Mouse (Mus musculus) midbrain, postnatal 0 days (tissue): ENCODE results near the gene Adarb2. TPM values are rescaled to one million over a fixed set of nuclear protein-coding genes. Genes with fewer than 3 reads are reported as not detected.

ENCODE experiments used
- ATAC-seq: fragments of 200-750 bp; cut with Nextera tagmentation; 2 replicates; pipeline ENCODE4 v1.8.0; 2017; ENCODE audit warnings: moderate number of reproducible peaks, mild to moderate bottlenecking, moderate TSS enrichment, moderate library complexity; ENCODE audit not compliant: low FRiP score
- DNase-seq: peaks from one replicate; pipeline ENCODE4 v3.0.0-alpha.2; 2015; ENCODE audit warnings: low spot score
- H3K27ac ChIP-seq: fragments of 300-500 bp; sonication (generic); 2 replicates; pipeline ENCODE4 v1.5.1; 2014; ENCODE audit warnings: low read depth, mild to moderate bottlenecking, low read length, mixed read lengths
- H3K27me3 ChIP-seq: fragments of 300-500 bp; sonication (generic); 2 replicates; pipeline ENCODE4 v1.6.1; 2014; ENCODE audit warnings: low read length, control low read depth, mixed read lengths; ENCODE audit not compliant: insufficient read depth
- H3K36me3 ChIP-seq: fragments of 300-500 bp; sonication (generic); 2 replicates; pipeline ENCODE4 v1.6.1; 2014; ENCODE audit warnings: low read length, control low read depth, mixed read lengths; ENCODE audit not compliant: insufficient read depth
- H3K4me1 ChIP-seq: fragments of 300-500 bp; sonication (generic); 2 replicates; pipeline ENCODE4 v1.6.1; 2014; ENCODE audit warnings: mild to moderate bottlenecking, control low read depth, antibody characterized with exemption, low read length, mixed read lengths; ENCODE audit not compliant: insufficient read depth
- H3K4me2 ChIP-seq: fragments of 300-500 bp; sonication (generic); 2 replicates; pipeline ENCODE4 v1.6.1; 2014; ENCODE audit warnings: low read depth, mild to moderate bottlenecking, low read length, mixed read lengths; ENCODE audit not compliant: poor library complexity, severe bottlenecking
- H3K4me3 ChIP-seq: fragments of 300-500 bp; sonication (generic); 2 replicates; pipeline ENCODE4 v1.5.1; 2014; ENCODE audit warnings: low read depth, mild to moderate bottlenecking, low read length, moderate library complexity
- H3K9ac ChIP-seq: fragments of 300-500 bp; sonication (generic); replicated peaks from 2 replicates; pipeline ENCODE4 v1.6.1; 2014; ENCODE audit warnings: mild to moderate bottlenecking, low read length, moderate library complexity, mixed read lengths; ENCODE audit not compliant: poor library complexity, severe bottlenecking
- H3K9me3 ChIP-seq: fragments of 300-500 bp; sonication (generic); 2 replicates; pipeline ENCODE4 v1.6.1; 2016; ENCODE audit warnings: low read length, control low read depth
- CTCF ChIP-seq: IDR thresholded peaks from 2 replicates; pipeline ENCODE4 v1.5.1; 2016; ENCODE audit warnings: antibody characterized with exemption, mild to moderate bottlenecking
- WGBS: fragments of 180-500 bp; shearing (Covaris S2); extraction: QIAGEN DNeasy Blood & Tissue Kit; methylation state at CpG from one replicate; pipeline ENCODE4 v1.1.7; 2014; 5-methylcytosine and 5-hydroxymethylcytosine counted together
- polyA plus RNA-seq: library from polyadenylated mRNA; unstranded; fragments of >200 nt; fragmentation: Nextera tagmentation; extraction: Ambion mirVana; gene quantifications from 2 replicates; pipeline ENCODE4 v1.2.1, GENCODE M21; 2015
- total RNA-seq: library from RNA; depleted of rRNA; stranded (reverse); fragments of >200 nt; gene quantifications from 2 replicates; pipeline ENCODE4 v1.2.3, GENCODE M21; 2014

Gene Adarb2
- total and polyA plus RNA-seq, 2 experiments from 2014 or later: 16.9 to 36.3 TPM

GRCm38 (mm10) chr13:8467591-8468366 is 265.1 kb downstream of the Adarb2 start:
- no peaks in the 10 kb centered on the region for H3K9me3 ChIP-seq
- ATAC-seq (no peak), DNase-seq (no peak)
- H3K36me3 ChIP-seq: no peaks in the 10 kb centered on the region
- TF ChIP-seq CTCF: no peak
- 44% methylated on average over 12 of the region's 12 CpGs for WGBS
- peak overlapping the region; percentile 28; the same call in 1 of the 2 replicates for H3K27ac ChIP-seq
- no peaks in the 10 kb centered on the region for H3K27me3 ChIP-seq
- H3K9ac ChIP-seq: no peak overlapping the region
- H3K4me2 ChIP-seq: peak overlapping the region; percentile 13
- H3K4me1 ChIP-seq: no peaks in the 10 kb centered on the region
- H3K4me3 ChIP-seq: no peak overlapping the region

GRCm38 (mm10) chr13:8476237-8476636 is 273.6 kb downstream of the Adarb2 start:
- Histone ChIP-seq H3K9ac (no peak overlapping the region), H3K4me2 (no peak overlapping the region), H3K27me3 (no peaks in the 10 kb centered on the region), H3K4me1 (no peaks in the 10 kb centered on the region; the same call in 1 of the 2 replicates), H3K27ac (0 out of 2 replicates have a peak overlapping the region, but pooled peaks have one; percentile 12), H3K36me3 (no peaks in the 10 kb centered on the region), H3K4me3 (no peak overlapping the region), H3K9me3 (no peaks in the 10 kb centered on the region)
- DNase-seq (peak; percentile 53), ATAC-seq (peak; percentile 84)
- 54% methylated on average over 3 of the region's 3 CpGs for WGBS
- peak; percentile 11; the same call in 1 of the 2 replicates for TF ChIP-seq CTCF

GRCm38 (mm10) chr13:8478731-8479130 is 276.1 kb downstream of the Adarb2 start:
- Histone ChIP-seq H3K4me1 (no peaks in the 10 kb centered on the region; the same call in 1 of the 2 replicates), H3K27me3 (no peaks in the 10 kb centered on the region), H3K27ac (no peak overlapping the region), H3K36me3 (no peaks in the 10 kb centered on the region), H3K4me2 (no peak overlapping the region), H3K4me3 (no peak overlapping the region), H3K9ac (no peak overlapping the region), H3K9me3 (no peaks in the 10 kb centered on the region)
- no peak for TF ChIP-seq CTCF
- DNase-seq: no peak
- WGBS: 86% methylated on average over 1 of the region's 1 CpGs
- no peak for ATAC-seq

- no peak overlapping the region for H3K27ac ChIP-seq
- no peak for TF ChIP-seq CTCF
- H3K4me3 ChIP-seq: no peak overlapping the region
- H3K9me3 ChIP-seq: no peaks in the 10 kb centered on the region
- no peaks in the 10 kb centered on the region for H3K27me3 ChIP-seq
- H3K4me2 ChIP-seq: no peak overlapping the region
- ATAC-seq: no peak
- H3K9ac ChIP-seq: no peak overlapping the region
- H3K36me3 ChIP-seq: no peaks in the 10 kb centered on the region
- DNase-seq: no peak
- no peaks in the 10 kb centered on the region; the same call in 1 of the 2 replicates for H3K4me1 ChIP-seq
Measured at GRCm38 (mm10) chr13:8479970-8480369, 277.3 kb downstream of the Adarb2 start.

- Histone ChIP-seq H3K36me3 (no peaks in the 10 kb centered on the region), H3K27ac (no peak overlapping the region), H3K4me2 (no peak overlapping the region), H3K4me3 (no peak overlapping the region), H3K4me1 (no peaks in the 10 kb centered on the region; the same call in 1 of the 2 replicates), H3K27me3 (no peaks in the 10 kb centered on the region), H3K9me3 (no peaks in the 10 kb centered on the region), H3K9ac (no peak overlapping the region)
- no peak for TF ChIP-seq CTCF
- no peak for DNase-seq
- ATAC-seq: no peak
- WGBS: 30% methylated on average over 3 of the region's 3 CpGs
Measured at GRCm38 (mm10) chr13:8481347-8481746, 278.7 kb downstream of the Adarb2 start.

GRCm38 (mm10) chr13:8484592-8485272 is 282.1 kb downstream of the Adarb2 start:
- TF ChIP-seq CTCF: no peak
- no peaks in the 10 kb centered on the region for H3K9me3 ChIP-seq

More at GRCm38 (mm10) chr13:8484592-8485272, 282.1 kb downstream of the Adarb2 start:
- no peak for ATAC-seq
- Histone ChIP-seq H3K4me1 (no peaks in the 10 kb centered on the region), H3K27me3 (no peaks in the 10 kb centered on the region), H3K27ac (no peak overlapping the region), H3K4me3 (no peak overlapping the region), H3K36me3 (no peaks in the 10 kb centered on the region), H3K4me2 (no peak overlapping the region), H3K9ac (no peak overlapping the region)
- 52% methylated on average over 4 of the region's 4 CpGs for WGBS
- DNase-seq: peak; percentile 81
